ENCODE assay signal across 8 mouse cellular contexts in genomic region chr2:29621163-29621562, GRCm38 (mm10). TPM values are rescaled to one million over a fixed set of nuclear protein-coding genes. Genes with fewer than 3 reads are reported as not detected.
DNase-seq lines count a peak whose midpoint lies in the region; ATAC-seq and TF ChIP-seq lines count a peak whose summit lies in the region.

No protein-coding gene starts in this region.

- no peak for ATAC-seq in lung, embryonic 14.5 days (ENCODE audit: insufficient read depth)
- no peak for ATAC-seq in hindbrain, embryonic 15.5 days (ENCODE audit: low FRiP score, low read depth)
- no peak for ATAC-seq in midbrain, postnatal 0 days (ENCODE audit: low FRiP score)

- H3K9ac ChIP-seq in lung, embryonic 14.5 days = peak overlapping the region; percentile 94
- H3K9ac ChIP-seq in hindbrain, embryonic 15.5 days = peak overlapping the region; percentile 87; the same call in 1 of the 2 replicates
- H3K9ac ChIP-seq in midbrain, postnatal 0 days (replicated peaks; ENCODE audit: low read length, poor library complexity, severe bottlenecking) = 0 out of 2 replicates have a peak overlapping the region, but pooled peaks have one; percentile 84

- H3K4me3 ChIP-seq in lung, embryonic 14.5 days (ENCODE audit: low read depth, low read length) = peak overlapping the region; percentile 73; the same call in 1 of the 2 replicates
- peak overlapping the region; percentile 92 for H3K4me3 ChIP-seq in embryonic facial prominence, embryonic 10.5 days
- peak overlapping the region; percentile 92 for H3K4me3 ChIP-seq in hindbrain, embryonic 15.5 days
- peak overlapping the region; percentile 86; the same call in 1 of the 2 replicates for H3K4me3 ChIP-seq in midbrain, postnatal 0 days (ENCODE audit: low read depth, low read length)

- TF ChIP-seq CTCF in lung, embryonic 14.5 days (IDR thresholded peaks at IDR 0.05; ENCODE audit: low read depth) = no peak
- no peak for TF ChIP-seq CTCF in midbrain, postnatal 0 days (IDR thresholded peaks at IDR 0.05)

- DNase-seq in lung, embryonic 14.5 days = no peak
- no peak for DNase-seq in lung, adult 18-20 months
- DNase-seq in embryonic facial prominence, embryonic 10.5 days (ENCODE audit: low spot score) = no peak
- DNase-seq in midbrain, postnatal 0 days (ENCODE audit: low spot score) = no peak
- DNase-seq in layer of hippocampus, adult 18-20 months (ENCODE audit: low spot score in 2 of 2) = no peak
- DNase-seq in layer of hippocampus, adult 8-10 months (ENCODE audit: low spot score in 2 of 2) = no peak
- no peak for DNase-seq in embryo, embryonic 10 days (ENCODE audit: low spot score)

- H3K4me1 ChIP-seq in lung, embryonic 14.5 days (ENCODE audit: insufficient read depth) = peaks cover 6% of the 10 kb centered on the region
- H3K4me1 ChIP-seq in embryonic facial prominence, embryonic 10.5 days = peaks cover 26% of the 10 kb centered on the region
- peaks cover 33% of the 10 kb centered on the region for H3K4me1 ChIP-seq in hindbrain, embryonic 15.5 days (replicated peaks)
- H3K4me1 ChIP-seq in midbrain, postnatal 0 days (ENCODE audit: insufficient read depth, low read length) = peaks cover 7% of the 10 kb centered on the region

- no peak overlapping the region for H3K27ac ChIP-seq in lung, embryonic 14.5 days (ENCODE audit: low read depth)
- no peak overlapping the region for H3K27ac ChIP-seq in embryonic facial prominence, embryonic 10.5 days (replicated peaks)
- H3K27ac ChIP-seq in hindbrain, embryonic 15.5 days (replicated peaks) = no peak overlapping the region
- no peak overlapping the region for H3K27ac ChIP-seq in midbrain, postnatal 0 days (ENCODE audit: low read depth, low read length)

- peak overlapping the region; percentile 67 for H3K4me2 ChIP-seq in lung, embryonic 14.5 days
- H3K4me2 ChIP-seq in hindbrain, embryonic 15.5 days = peak overlapping the region; percentile 88
- peak overlapping the region; percentile 79 for H3K4me2 ChIP-seq in midbrain, postnatal 0 days (ENCODE audit: low read depth, low read length, poor library complexity, severe bottlenecking)

- H3K9me3 ChIP-seq in lung, embryonic 14.5 days (ENCODE audit: low read depth, low read length) = no peaks in the 10 kb centered on the region
- no peaks in the 10 kb centered on the region for H3K9me3 ChIP-seq in embryonic facial prominence, embryonic 10.5 days
- no peaks in the 10 kb centered on the region for H3K9me3 ChIP-seq in hindbrain, embryonic 15.5 days
- no peaks in the 10 kb centered on the region for H3K9me3 ChIP-seq in midbrain, postnatal 0 days (ENCODE audit: low read length)

- H3K27me3 ChIP-seq in lung, embryonic 14.5 days (ENCODE audit: insufficient read depth, low read length) = no peaks in the 10 kb centered on the region
- H3K27me3 ChIP-seq in embryonic facial prominence, embryonic 10.5 days (replicated peaks; ENCODE audit: low read depth, poor library complexity, severe bottlenecking) = no peaks in the 10 kb centered on the region
- H3K27me3 ChIP-seq in hindbrain, embryonic 15.5 days = no peaks in the 10 kb centered on the region
- H3K27me3 ChIP-seq in midbrain, postnatal 0 days (ENCODE audit: insufficient read depth, low read length) = no peaks in the 10 kb centered on the region

- WGBS in lung, embryonic 14.5 days = 55% methylated on average over 10 of the region's 10 CpGs
- WGBS in embryonic facial prominence, embryonic 10.5 days = 78% methylated on average over 10 of the region's 10 CpGs
- 66% methylated on average over 10 of the region's 10 CpGs for whole genome bisulfite sequencing in hindbrain, embryonic 15.5 days
- WGBS in midbrain, postnatal 0 days = 73% methylated on average over 10 of the region's 10 CpGs

- no peaks in the 10 kb centered on the region for H3K36me3 ChIP-seq in lung, embryonic 14.5 days (ENCODE audit: insufficient read depth)
- H3K36me3 ChIP-seq in embryonic facial prominence, embryonic 10.5 days (replicated peaks) = peaks cover 11% of the 10 kb centered on the region; the same call in 1 of the 2 replicates
- H3K36me3 ChIP-seq in hindbrain, embryonic 15.5 days = no peaks in the 10 kb centered on the region
- no peaks in the 10 kb centered on the region for H3K36me3 ChIP-seq in midbrain, postnatal 0 days (ENCODE audit: insufficient read depth, low read length)

RNA-seq across cellular contexts. Expression of gene Rapgef1, which starts 1.6 kb away (rescaled TPM):
- 18.3 and 20.5 TPM in 2 replicates for polyA plus RNA-seq in lung, embryonic 14.5 days (2014; fragmentation: Nextera tagmentation; extraction: Ambion mirVana)
- polyA plus RNA-seq in embryonic facial prominence, embryonic 10.5 days (2016; fragmentation: Nextera tagmentation; extraction: Ambion mirVana) = 16.5 and 17.3 TPM in 2 replicates
- 21.8 and 23.4 TPM in 2 replicates for polyA plus RNA-seq in hindbrain, embryonic 15.5 days (2015; fragmentation: Nextera tagmentation; extraction: Ambion mirVana)
- 98.7 and 109 TPM in 2 replicates for total RNA-seq in midbrain, postnatal 0 days (2014; rRNA removed)
- 15.4 and 16.2 TPM in 2 replicates for polyA plus RNA-seq in midbrain, postnatal 0 days (2015; fragmentation: Nextera tagmentation; extraction: Ambion mirVana)
- 10 to 100 TPM; 83.8 to 88.5 TPM for total RNA-seq in layer of hippocampus, adult 18-20 months (2021)
- 10 to 100 TPM; 78.8 to 94.5 (median 89.3) TPM for total RNA-seq in layer of hippocampus, adult 8-10 months (2022)
